Mouse (Mus musculus) testis, adult 2 months (tissue): Measurements from ENCODE around the gene Abraxas1.

Source experiments
- CTCF ChIP-seq: fragments of 200-500 bp; IDR thresholded peaks from 2 replicates; pipeline ENCODE4 v1.5.1; 2012; ENCODE audit warnings: low read depth, mild to moderate bottlenecking, inconsistent platforms, low read length, moderate library complexity; ENCODE audit not compliant: control insufficient read depth, insufficient read depth, insufficient replicate concordance
- POLR2A ChIP-seq: fragments of 200-500 bp; IDR thresholded peaks from 2 replicates; pipeline ENCODE4 v1.6.1; 2012; ENCODE audit warnings: low read depth, mild to moderate bottlenecking, inconsistent platforms, low read length, moderate library complexity; ENCODE audit not compliant: control insufficient read depth

- TF ChIP-seq CTCF (no peak), POLR2A (no peak)
These were observed 54.7 kb downstream of the Abraxas1 start for GRCm38 (mm10) chr5:100766026-100766425.
